Mouse (Mus musculus) limb, embryonic 13.5 days (tissue): ENCODE measurements around the gene Rpl12. TPM values are rescaled to one million over a fixed set of nuclear protein-coding genes. Genes with fewer than 3 reads are reported as not detected.

Experiments
- ATAC-seq: fragments of 200-750 bp; cut with Nextera tagmentation; 2 replicates; pipeline ENCODE4 v1.8.0; 2017; ENCODE audit warnings: low read depth, moderate number of reproducible peaks, moderate TSS enrichment; ENCODE audit not compliant: low FRiP score
- H3K27ac ChIP-seq: fragments of 300-500 bp; sonication (generic); 2 replicates; pipeline ENCODE4 v1.5.1; 2015; ENCODE audit warnings: inconsistent platforms, mild to moderate bottlenecking, moderate library complexity
- H3K27me3 ChIP-seq: fragments of 300-500 bp; sonication (generic); 2 replicates; pipeline ENCODE4 v1.6.1; 2015; ENCODE audit warnings: mild to moderate bottlenecking, inconsistent platforms
- H3K36me3 ChIP-seq: fragments of 300-500 bp; sonication (generic); 2 replicates; pipeline ENCODE4 v1.6.1; 2015; ENCODE audit warnings: inconsistent platforms, mild to moderate bottlenecking, moderate library complexity
- H3K4me1 ChIP-seq: fragments of 300-500 bp; sonication (generic); 2 replicates; pipeline ENCODE4 v1.6.1; 2015; ENCODE audit warnings: inconsistent platforms
- H3K4me2 ChIP-seq: fragments of 300-500 bp; sonication (generic); replicated peaks from 2 replicates; pipeline ENCODE4 v1.6.1; 2015; ENCODE audit warnings: inconsistent platforms, mild to moderate bottlenecking, moderate library complexity
- H3K4me3 ChIP-seq: fragments of 300-500 bp; sonication (generic); 2 replicates; pipeline ENCODE4 v1.5.1; 2015; ENCODE audit warnings: moderate library complexity, mild to moderate bottlenecking, inconsistent platforms
- H3K9ac ChIP-seq: fragments of 300-500 bp; sonication (generic); 2 replicates; pipeline ENCODE4 v1.6.1; 2015; ENCODE audit warnings: mild to moderate bottlenecking, inconsistent platforms
- H3K9me3 ChIP-seq: fragments of 300-500 bp; sonication (generic); 2 replicates; pipeline ENCODE4 v1.6.1; 2016; ENCODE audit warnings: inconsistent platforms
- WGBS: fragments of 180-500 bp; shearing (Covaris S2); methylation state at CpG from one replicate; pipeline ENCODE4 v1.1.7; 2015; 5-methylcytosine and 5-hydroxymethylcytosine counted together
- polyA plus RNA-seq: library from polyadenylated mRNA; unstranded; fragments of >200 nt; fragmentation: Nextera tagmentation; extraction: Ambion mirVana; gene quantifications from 2 replicates; pipeline ENCODE4 v1.2.1, GENCODE M21; 2015

Rpl12 gene
- polyA plus RNA-seq, 1 experiment from 2014 or later, result 159 TPM

DNA sequence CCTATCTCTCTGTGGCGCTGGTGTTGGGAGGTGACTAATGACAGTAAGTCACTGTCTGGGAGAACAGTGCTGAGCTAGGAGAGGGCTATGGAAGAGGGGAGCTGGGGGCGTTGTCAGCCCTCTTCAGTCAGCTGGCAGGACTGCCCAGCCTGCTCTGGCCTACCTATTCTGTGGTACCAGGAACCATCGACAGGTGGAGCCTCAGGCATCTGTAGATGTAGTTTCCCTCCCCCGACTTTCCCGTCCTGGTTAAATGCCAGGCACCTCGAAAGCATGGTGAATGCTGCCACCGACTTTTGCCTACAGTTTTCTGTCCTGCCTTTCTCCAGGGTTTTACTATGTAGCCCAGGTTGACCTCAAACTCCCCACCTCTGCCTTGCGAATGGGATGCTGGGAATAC, 4.0 kb upstream of the Rpl12 start:
- Histone ChIP-seq H3K27ac (no peak overlapping the region), H3K4me2 (no peak overlapping the region), H3K36me3 (peaks cover 54% of the 10 kb centered on the region), H3K9me3 (peaks cover 9% of the 10 kb centered on the region; the same call in 1 of the 2 replicates), H3K4me1 (peaks cover 8% of the 10 kb centered on the region), H3K27me3 (no peaks in the 10 kb centered on the region), H3K9ac (no peak overlapping the region), H3K4me3 (no peak overlapping the region)
- no peak for ATAC-seq
- whole genome bisulfite sequencing, result 51% methylated on average over 8 of the region's 8 CpGs

- 87% methylated on average over 4 of the region's 4 CpGs for WGBS
- Histone ChIP-seq H3K9me3 (no peaks in the 10 kb centered on the region), H3K36me3 (peaks cover 52% of the 10 kb centered on the region), H3K27me3 (no peaks in the 10 kb centered on the region), H3K4me3 (peak overlapping the region; percentile 89), H3K9ac (0 out of 2 replicates have a peak overlapping the region, but pooled peaks have one; percentile 83), H3K27ac (no peak overlapping the region), H3K4me2 (peak overlapping the region; percentile 95), H3K4me1 (peaks cover 34% of the 10 kb centered on the region)
- no peak for ATAC-seq
These were observed 1.1 kb upstream of the Rpl12 start for GRCm38 (mm10) chr2:32960273-32960672.

DNA sequence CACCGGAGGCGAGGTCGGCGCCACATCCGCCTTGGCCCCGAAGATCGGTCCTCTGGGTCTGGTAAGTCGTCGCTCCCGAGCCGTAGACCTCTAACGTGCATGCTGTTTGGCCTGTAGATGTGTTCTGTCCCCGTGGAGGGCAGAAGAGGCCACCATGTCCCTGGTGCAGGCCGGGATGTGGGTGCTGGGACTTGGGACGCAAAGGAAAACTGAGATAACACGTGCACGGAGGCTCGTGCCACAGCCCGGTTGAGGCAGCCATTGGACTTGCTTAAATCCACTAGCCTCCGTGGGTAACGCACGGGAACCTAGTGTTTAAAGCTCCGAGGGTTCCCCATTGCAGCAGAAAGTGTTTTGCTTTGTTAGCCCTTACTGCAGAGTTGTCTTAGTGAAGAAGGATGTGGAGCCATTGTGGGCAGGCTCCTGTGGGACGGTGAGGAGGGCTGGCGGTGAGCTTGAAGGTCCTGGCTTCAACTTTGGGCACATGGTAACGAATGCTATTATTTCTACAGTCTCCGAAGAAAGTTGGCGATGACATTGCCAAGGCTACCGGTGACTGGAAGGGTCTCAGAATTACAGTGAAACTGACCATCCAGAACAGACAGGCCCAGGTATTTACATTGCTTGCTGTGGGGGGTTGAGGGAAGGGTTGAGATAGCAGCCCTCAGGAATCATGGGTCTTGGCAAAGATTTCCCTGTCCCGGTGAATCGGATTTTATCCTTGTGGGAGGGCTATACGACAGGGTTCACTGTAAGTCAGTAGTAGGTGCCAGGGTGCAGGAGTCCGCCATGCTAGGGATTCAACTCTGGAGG, 909 bp downstream of the Rpl12 start:
- H3K4me2 ChIP-seq, result peak overlapping the region; percentile 95
- no peaks in the 10 kb centered on the region for H3K27me3 ChIP-seq
- WGBS, result under 1% methylated on average over 33 of the region's 33 CpGs
- H3K4me3 ChIP-seq, result peak overlapping the region; percentile 89
- H3K9ac ChIP-seq, result peak overlapping the region; percentile 99
- peak overlapping the region; percentile 86 for H3K27ac ChIP-seq
- H3K4me1 ChIP-seq, result peaks cover 45% of the 10 kb centered on the region
- ATAC-seq, result no peak
- no peaks in the 10 kb centered on the region for H3K9me3 ChIP-seq
- peaks cover 33% of the 10 kb centered on the region for H3K36me3 ChIP-seq

- peak overlapping the region; percentile 89 for H3K4me3 ChIP-seq
- WGBS, result 4% methylated on average over 9 of the region's 9 CpGs
- ATAC-seq, result no peak
- no peaks in the 10 kb centered on the region for H3K9me3 ChIP-seq
- H3K4me1 ChIP-seq, result peaks cover 51% of the 10 kb centered on the region
- H3K36me3 ChIP-seq, result peaks cover 29% of the 10 kb centered on the region
- peak overlapping the region; percentile 99 for H3K9ac ChIP-seq
- no peaks in the 10 kb centered on the region for H3K27me3 ChIP-seq
- H3K27ac ChIP-seq, result peak overlapping the region; percentile 86; the same call in 1 of the 2 replicates
- H3K4me2 ChIP-seq, result peak overlapping the region; percentile 95
These were observed 1.5 kb downstream of the Rpl12 start for GRCm38 (mm10) chr2:32962875-32963220.

GRCm38 (mm10) chr2:32963544-32963943, 2.2 kb downstream of the Rpl12 start:
- Histone ChIP-seq H3K36me3 (peaks cover 28% of the 10 kb centered on the region), H3K4me2 (peak overlapping the region; percentile 95), H3K4me1 (peaks cover 54% of the 10 kb centered on the region), H3K27ac (no peak overlapping the region), H3K9me3 (no peaks in the 10 kb centered on the region), H3K27me3 (no peaks in the 10 kb centered on the region), H3K4me3 (peak overlapping the region; percentile 89), H3K9ac (peak overlapping the region; percentile 99)
- ATAC-seq, result no peak
- 68% methylated on average over 4 of the region's 4 CpGs for WGBS

DNA sequence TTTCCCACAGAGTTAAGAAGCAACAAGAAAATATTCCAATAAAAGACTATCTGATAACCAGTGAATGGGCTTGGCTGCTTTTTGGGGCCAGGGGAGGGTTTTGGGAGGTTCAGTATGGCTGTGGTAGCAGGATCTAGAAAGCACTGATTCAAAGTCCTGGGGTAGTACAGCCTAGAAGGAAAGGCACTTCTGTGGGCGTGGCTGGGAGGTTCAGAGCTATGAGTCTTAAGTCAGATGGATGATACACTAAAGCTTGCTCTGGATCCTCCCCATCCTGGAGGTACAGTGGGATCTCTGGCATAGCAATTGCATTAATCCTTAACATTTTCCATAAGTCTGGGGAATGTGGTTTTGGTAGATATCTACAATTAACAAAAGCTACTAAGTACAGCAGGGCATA, 2.6 kb downstream of the Rpl12 start:
- Histone ChIP-seq H3K9me3 (no peaks in the 10 kb centered on the region), H3K9ac (peak overlapping the region; percentile 99; the same call in 1 of the 2 replicates), H3K4me3 (peak overlapping the region; percentile 89), H3K4me2 (peak overlapping the region; percentile 95), H3K36me3 (peaks cover 26% of the 10 kb centered on the region), H3K27ac (no peak overlapping the region), H3K27me3 (no peaks in the 10 kb centered on the region), H3K4me1 (peaks cover 54% of the 10 kb centered on the region)
- WGBS, result 78% methylated on average over 1 of the region's 1 CpGs
- ATAC-seq, result no peak

DNA sequence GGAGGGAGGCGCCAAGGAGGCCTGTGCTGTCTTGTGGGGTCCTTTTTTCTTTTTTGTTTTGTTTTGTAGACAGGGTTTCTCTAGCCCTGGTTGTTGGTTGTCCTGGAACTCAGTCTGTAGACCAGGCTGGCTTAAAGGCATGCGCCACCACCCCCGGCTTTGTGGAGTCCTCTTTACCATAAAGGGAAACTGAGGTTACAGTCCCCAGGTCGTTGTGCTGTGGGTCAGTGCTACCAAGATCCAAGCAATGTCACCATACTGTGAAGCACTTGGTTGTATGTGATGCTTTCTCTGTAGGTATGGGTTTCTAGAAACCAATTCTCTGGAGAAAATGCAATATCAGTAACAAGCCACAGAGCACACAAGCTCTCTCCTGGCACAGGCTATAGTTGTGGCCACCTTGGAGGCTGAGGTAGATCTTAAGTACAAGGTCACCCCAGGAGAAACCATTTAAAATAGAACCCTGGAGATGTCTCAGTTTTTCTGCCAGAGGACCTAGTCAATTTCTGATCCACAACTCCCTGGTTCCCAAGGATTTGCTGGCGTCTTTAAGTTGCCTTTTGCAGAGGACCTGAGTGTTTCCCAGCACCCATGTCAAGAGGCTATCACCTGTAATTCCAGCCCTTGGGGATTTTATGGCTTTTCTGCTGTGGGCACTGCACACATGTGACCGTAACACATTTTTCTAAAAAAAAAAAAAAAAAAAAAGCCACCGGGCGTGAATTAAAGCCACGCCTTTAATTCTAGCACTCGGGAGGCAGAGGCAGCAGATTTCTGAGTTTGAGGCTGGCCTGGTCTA, 3.5 kb downstream of the Rpl12 start:
- no peak for ATAC-seq
- peak overlapping the region; percentile 95; the same call in 1 of the 2 replicates for H3K4me2 ChIP-seq
- H3K9ac ChIP-seq, result peak overlapping the region; percentile 31; the same call in 1 of the 2 replicates

GRCm38 (mm10) chr2:32965511-32966183, 4.3 kb downstream of the Rpl12 start:
- peaks cover 25% of the 10 kb centered on the region for H3K36me3 ChIP-seq
- ATAC-seq, result no peak
- H3K4me3 ChIP-seq, result peak overlapping the region; percentile 62
- no peak overlapping the region for H3K27ac ChIP-seq
- peak overlapping the region; percentile 90 for H3K4me2 ChIP-seq
- 14% methylated on average over 7 of the region's 7 CpGs for WGBS
- no peaks in the 10 kb centered on the region for H3K9me3 ChIP-seq
- peaks cover 51% of the 10 kb centered on the region for H3K4me1 ChIP-seq
- H3K9ac ChIP-seq, result no peak overlapping the region
- no peaks in the 10 kb centered on the region for H3K27me3 ChIP-seq

More for the DNA sequence above, 3.5 kb downstream of the Rpl12 start:
- no peaks in the 10 kb centered on the region for H3K27me3 ChIP-seq
- H3K4me1 ChIP-seq, result peaks cover 54% of the 10 kb centered on the region
- H3K27ac ChIP-seq, result no peak overlapping the region
- peak overlapping the region; percentile 5; the same call in 1 of the 2 replicates for H3K4me3 ChIP-seq
- WGBS, result 34% methylated on average over 10 of the region's 10 CpGs
- no peaks in the 10 kb centered on the region for H3K9me3 ChIP-seq
- peaks cover 25% of the 10 kb centered on the region for H3K36me3 ChIP-seq

DNA sequence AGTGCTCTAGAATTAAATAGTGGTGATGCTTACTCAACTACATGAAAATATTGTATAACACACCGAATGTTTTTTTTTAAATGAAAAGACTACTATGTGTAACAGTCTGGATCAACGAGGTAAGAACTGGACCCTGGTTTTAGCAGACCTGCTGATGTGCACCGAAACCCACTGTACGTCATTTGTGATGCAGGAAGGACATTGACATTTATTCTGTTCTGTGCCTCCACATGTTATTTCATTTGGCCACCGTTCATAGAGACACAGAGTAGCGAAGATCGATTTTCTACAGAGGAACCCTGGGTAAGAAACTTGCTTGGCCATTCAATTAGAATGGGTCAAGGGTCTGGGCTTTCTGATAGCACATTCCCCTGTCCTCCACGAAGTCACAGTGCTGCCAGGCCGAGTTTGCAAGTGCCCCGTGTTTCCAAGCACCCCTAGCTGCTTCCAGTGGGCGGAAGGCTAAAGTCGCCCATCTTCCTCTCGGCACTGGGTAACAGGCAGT, 4.9 kb downstream of the Rpl12 start:
- H3K27ac ChIP-seq, result peak overlapping the region; percentile 94
- peak overlapping the region; percentile 90 for H3K4me2 ChIP-seq
- H3K9me3 ChIP-seq, result no peaks in the 10 kb centered on the region
- peaks cover 46% of the 10 kb centered on the region for H3K4me1 ChIP-seq
- 9% methylated on average over 13 of the region's 13 CpGs for WGBS
- H3K9ac ChIP-seq, result peak overlapping the region; percentile 85
- peak overlapping the region; percentile 62 for H3K4me3 ChIP-seq
- no peak for ATAC-seq
- H3K36me3 ChIP-seq, result peaks cover 25% of the 10 kb centered on the region
- no peaks in the 10 kb centered on the region for H3K27me3 ChIP-seq

GRCm38 (mm10) chr2:32966689-32967631, 5.6 kb downstream of the Rpl12 start:
- peak overlapping the region; percentile 62 for H3K4me3 ChIP-seq
- under 1% methylated on average over 55 of the region's 55 CpGs for WGBS
- peaks cover 25% of the 10 kb centered on the region for H3K36me3 ChIP-seq
- H3K27ac ChIP-seq, result peak overlapping the region; percentile 94
- ATAC-seq, result peak; percentile 86
- H3K9ac ChIP-seq, result peak overlapping the region; percentile 85
- H3K4me2 ChIP-seq, result peak overlapping the region; percentile 90
- H3K27me3 ChIP-seq, result no peaks in the 10 kb centered on the region
- no peaks in the 10 kb centered on the region for H3K9me3 ChIP-seq
- H3K4me1 ChIP-seq, result peaks cover 46% of the 10 kb centered on the region
